8 mouse cellular contexts compared by ENCODE assay signal in the genomic region with DNA sequence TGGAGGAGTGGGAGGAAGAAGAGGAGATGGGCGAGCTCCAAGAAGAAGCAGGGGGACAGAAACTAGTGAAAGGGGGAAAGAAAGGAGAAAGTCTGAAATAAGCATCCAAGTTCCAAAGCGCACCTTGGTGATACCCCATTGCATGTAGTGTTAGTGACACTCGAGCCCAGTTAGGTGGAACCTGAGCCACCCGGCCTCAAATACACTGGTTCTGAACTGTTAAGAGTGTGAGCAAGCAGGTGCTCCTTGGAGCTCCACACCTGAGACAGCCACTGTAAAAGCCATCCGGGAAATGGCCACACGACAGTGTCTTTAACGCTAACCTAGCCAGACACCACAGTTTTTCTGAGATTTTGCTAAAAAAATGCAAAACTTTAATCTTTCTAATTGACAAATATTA. TPM values are rescaled to one million over a fixed set of nuclear protein-coding genes. Genes with fewer than 3 reads are reported as not detected.
DNase-seq lines count a peak whose midpoint lies in the region; ATAC-seq and TF ChIP-seq lines count a peak whose summit lies in the region.

No protein-coding gene starts in this region.

- peaks cover 2% of the 10 kb centered on the region; the same call in 1 of the 2 replicates for H3K4me1 ChIP-seq in G1E (ENCODE audit: insufficient read depth, low read depth, low read length)
- peaks cover 0 to 2% of the 10 kb centered on the region in 2 experiments; a peak in 2 of 4 replicates for H3K4me1 ChIP-seq in heart, embryonic 14.5 days (ENCODE audit: control insufficient read depth in 2 of 2, insufficient read depth in 2 of 2, low read length in 2 of 2)
- no peaks in the 10 kb centered on the region for H3K4me1 ChIP-seq in olfactory bulb, adult 2 months (ENCODE audit: control insufficient read depth, insufficient read depth, low read length)

- TF ChIP-seq POLR2A in olfactory bulb, adult 2 months (IDR thresholded peaks at IDR 0.05; ENCODE audit: insufficient read depth, low read depth, low read length) = no peak

- TF ChIP-seq CTCF in G1E (IDR thresholded peaks at IDR 0.05; ENCODE audit: low read depth, low read length) = no peak
- no peak for TF ChIP-seq CTCF in olfactory bulb, adult 2 months (IDR thresholded peaks at IDR 0.05; ENCODE audit: insufficient read depth, low read depth, low read length)

- H3K36me3 ChIP-seq in G1E (replicated peaks) = peaks cover 5% of the 10 kb centered on the region
- H3K36me3 ChIP-seq in heart, embryonic 14.5 days (ENCODE audit: control insufficient read depth, insufficient read depth, low read length) = no peaks in the 10 kb centered on the region

- WGBS in heart, embryonic 14.5 days = 44% methylated on average over 7 of the region's 7 CpGs
- WGBS in olfactory bulb, adult 2 months = 30% methylated on average over 7 of the region's 7 CpGs

- H3K27ac ChIP-seq in heart, embryonic 14.5 days (replicated peaks in 1 of 2; ENCODE audit: control insufficient read depth in 1 of 2, insufficient read depth in 1 of 2, low read depth in 2 of 2, low read length in 2 of 2) = peak overlapping the region; percentile 20 to 87; a peak in 2 of 4 replicates
- no peak overlapping the region for H3K27ac ChIP-seq in olfactory bulb, adult 2 months (ENCODE audit: insufficient read depth, low read depth, low read length)

- DNase-seq in kidney, adult 11 months = peak; percentile 3
- DNase-seq in kidney, postnatal 36 days = no peak
- DNase-seq in G1E (ENCODE audit: low spot score) (no peak), liver (peak; percentile 8)
- no peak for DNase-seq in c-Kit-positive CD71-positive TER-119-positive erythroid progenitor cells, embryonic 14.5 days (ENCODE audit: low spot score)
- no peak for DNase-seq in gastrocnemius, adult 8-10 months (ENCODE audit: low spot score in 2 of 2)

- H3K9ac ChIP-seq in heart, embryonic 14.5 days (ENCODE audit: low read length) = peak overlapping the region; percentile 66

- H3K4me3 ChIP-seq in G1E (ENCODE audit: low read depth, low read length) = peak overlapping the region; percentile 81; the same call in 1 of the 2 replicates
- H3K4me3 ChIP-seq in heart, embryonic 14.5 days (ENCODE audit: control insufficient read depth in 1 of 2, insufficient read depth in 1 of 2, low read depth in 1 of 2, low read length in 2 of 2) = peak overlapping the region; percentile 68 to 88
- peak overlapping the region; percentile 97 for H3K4me3 ChIP-seq in olfactory bulb, adult 2 months (ENCODE audit: insufficient read depth, low read depth, low read length)

- peak overlapping the region; percentile 60 for H3K4me2 ChIP-seq in heart, embryonic 14.5 days (ENCODE audit: low read length)

- H3K27me3 ChIP-seq in G1E (ENCODE audit: insufficient read depth, low read length) = no peaks in the 10 kb centered on the region
- H3K27me3 ChIP-seq in heart, embryonic 14.5 days (ENCODE audit: control insufficient read depth, insufficient read depth, low read length) = no peaks in the 10 kb centered on the region

- no peak for ATAC-seq in G1E (ENCODE audit: extremely low read depth, insufficient number of reproducible peaks, low FRiP score, poor library complexity, severe bottlenecking)
- no peak for ATAC-seq in heart, embryonic 14.5 days (ENCODE audit: insufficient number of reproducible peaks, insufficient read depth, low FRiP score, low read depth)

- no peaks in the 10 kb centered on the region for H3K9me3 ChIP-seq in G1E (replicated peaks)
- H3K9me3 ChIP-seq in heart, embryonic 14.5 days (ENCODE audit: control insufficient read depth, low read length) = no peaks in the 10 kb centered on the region

RNA-seq across cellular contexts. Expression of gene Ammecr1, which starts 0.5 kb away (rescaled TPM):
- 37.4 and 44.8 TPM in 2 replicates for total RNA-seq in G1E (2014; fragmentation: Nextera tagmentation)
- 6.6 and 7.9 TPM in 2 replicates for total RNA-seq in G1E (2017)
- 6.2 and 6.4 TPM in 2 replicates for polyA plus RNA-seq in G1E (2012)
- polyA plus RNA-seq in heart, embryonic 14.5 days (2014; fragmentation: Nextera tagmentation; extraction: Ambion mirVana) = 25.4 and 25.7 TPM in 2 replicates
- not detected in 2 replicates for polyA plus RNA-seq in olfactory bulb, adult 2 months (2012; ENCODE audit: insufficient read depth, insufficient read length, low replicate concordance, missing spikeins)
- total RNA-seq in gastrocnemius, adult 8-10 months (2022) = 1 to 10 TPM; 3.2 to 4.4 (median 3.4) TPM

Comparison
In these comparisons a context has a peak if more than half of its experiments do, and no peak if none do; other contexts are left out.
1. DNase-seq: peak in kidney, adult 11 months (single experiment) and liver (single experiment); none in kidney, postnatal 36 days (0 of 2), G1E (single experiment), c-Kit-positive CD71-positive TER-119-positive erythroid progenitor cells, embryonic 14.5 days (single experiment) and gastrocnemius, adult 8-10 months (0 of 2).
2. Peak in every context shown above with its lines, with median percentiles within 50 percentile points of each other: H3K4me3 ChIP-seq.